Comparison of ENCODE assay signal across 8 mouse cellular contexts in the genomic region with DNA sequence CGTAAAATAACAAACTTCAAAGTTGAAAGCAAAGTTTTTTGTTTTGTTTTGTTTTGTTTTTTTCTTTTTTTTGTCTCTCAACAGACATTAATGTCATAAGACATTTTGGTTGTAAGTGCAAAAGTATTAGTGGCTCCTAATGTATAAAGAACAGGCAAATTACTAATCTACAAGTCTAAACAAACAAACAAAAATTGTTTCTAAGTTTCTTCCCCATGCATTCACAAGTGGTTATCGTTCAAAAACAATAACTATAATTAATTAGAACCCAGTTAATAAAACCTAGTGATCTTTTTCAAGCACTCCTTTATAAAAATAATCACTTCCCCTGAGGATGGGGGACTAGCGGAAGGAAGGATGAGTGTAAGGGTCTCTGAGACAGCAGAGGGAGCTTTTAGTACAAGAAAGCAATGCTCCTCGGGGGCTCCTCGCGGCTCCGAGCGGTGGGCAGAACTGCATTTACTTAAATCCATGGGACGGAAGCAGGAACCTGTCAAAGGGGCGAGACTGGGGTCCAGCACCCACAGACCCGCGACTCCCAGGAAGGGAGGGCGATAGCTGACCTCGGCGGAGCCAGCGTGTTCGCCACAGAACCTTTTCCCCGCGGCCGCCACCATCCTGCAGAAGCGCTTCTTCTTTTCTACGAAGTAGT. TPM values are rescaled to one million over a fixed set of nuclear protein-coding genes. Genes with fewer than 3 reads are reported as not detected.
DNase-seq lines count a peak whose midpoint lies in the region; ATAC-seq and TF ChIP-seq lines count a peak whose summit lies in the region.

No protein-coding gene starts in this region.

- peak overlapping the region; percentile 84 for H3K9ac ChIP-seq in heart, postnatal 0 days (replicated peaks; ENCODE audit: low read depth, low read length)
- peak overlapping the region; percentile 83 for H3K9ac ChIP-seq in ES-Bruce4 (ENCODE audit: low read depth, poor library complexity, severe bottlenecking)
- H3K9ac ChIP-seq in midbrain, embryonic 15.5 days: peak overlapping the region; percentile 79

- TF ChIP-seq CTCF in heart, postnatal 0 days (IDR thresholded peaks at IDR 0.05; ENCODE audit: low read depth): no peak
- TF ChIP-seq CTCF in ES-Bruce4 (IDR thresholded peaks at IDR 0.05; ENCODE audit: low read depth, low read length): no peak

- DNase-seq in heart, postnatal 0 days (ENCODE audit: low spot score): peak; percentile 32
- no peak for DNase-seq in heart, adult 18-20 months
- peak; percentile 71 for DNase-seq in embryo, embryonic 11 days
- DNase-seq in B cell, adult 2 months: no peak
- no peak for DNase-seq in cerebellum, adult 11 months

- no peak for TF ChIP-seq EP300 in heart, postnatal 0 days (IDR thresholded peaks at IDR 0.05; ENCODE audit: low read depth)
- no peak for TF ChIP-seq EP300 in ES-Bruce4 (IDR thresholded peaks at IDR 0.05; ENCODE audit: insufficient read depth, low read depth, low read length)

- peak; percentile 59 for ATAC-seq in heart, postnatal 0 days (ENCODE audit: insufficient read depth, low read depth)
- ATAC-seq in inflammation-experienced regulatory T-cells, adult 6 months: peak; percentile 36
- peak; percentile 89 for ATAC-seq in midbrain, embryonic 15.5 days (replicated peaks)

- H3K9me3 ChIP-seq in heart, postnatal 0 days (replicated peaks; ENCODE audit: control insufficient read depth, low read length): no peaks in the 10 kb centered on the region
- no peaks in the 10 kb centered on the region for H3K9me3 ChIP-seq in ES-Bruce4 (replicated peaks; ENCODE audit: control insufficient read depth, insufficient read depth, low read length, poor library complexity, severe bottlenecking)
- H3K9me3 ChIP-seq in midbrain, embryonic 15.5 days: no peaks in the 10 kb centered on the region

- peak overlapping the region; percentile 98 for H3K4me3 ChIP-seq in heart, postnatal 0 days (ENCODE audit: low read depth, low read length)
- peak overlapping the region; percentile 84 for H3K4me3 ChIP-seq in ES-Bruce4 (ENCODE audit: low read depth, low read length)
- H3K4me3 ChIP-seq in midbrain, embryonic 15.5 days: peak overlapping the region; percentile 97

- peaks cover 7% of the 10 kb centered on the region for H3K4me1 ChIP-seq in heart, postnatal 0 days (ENCODE audit: control insufficient read depth, insufficient read depth)
- H3K4me1 ChIP-seq in ES-Bruce4 (ENCODE audit: control insufficient read depth, insufficient read depth, low read length): no peaks in the 10 kb centered on the region
- H3K4me1 ChIP-seq in midbrain, embryonic 15.5 days: peaks cover 18% of the 10 kb centered on the region

- peak overlapping the region; percentile 90 for H3K27ac ChIP-seq in heart, postnatal 0 days (ENCODE audit: low read depth)
- H3K27ac ChIP-seq in ES-Bruce4 (ENCODE audit: insufficient read depth, low read length): no peak overlapping the region
- peak overlapping the region; percentile 91 for H3K27ac ChIP-seq in midbrain, embryonic 15.5 days

- 1% methylated on average over 22 of the region's 22 CpGs for WGBS in heart, postnatal 0 days
- 2% methylated on average over 22 of the region's 22 CpGs for WGBS in midbrain, embryonic 15.5 days

- no peaks in the 10 kb centered on the region for H3K27me3 ChIP-seq in heart, postnatal 0 days (ENCODE audit: control insufficient read depth, insufficient read depth, low read length)
- no peaks in the 10 kb centered on the region for H3K27me3 ChIP-seq in ES-Bruce4 (ENCODE audit: control insufficient read depth, insufficient read depth, low read length, poor library complexity, severe bottlenecking)
- H3K27me3 ChIP-seq in midbrain, embryonic 15.5 days (replicated peaks): no peaks in the 10 kb centered on the region

- peak overlapping the region; percentile 88 for H3K4me2 ChIP-seq in heart, postnatal 0 days (ENCODE audit: low read depth, low read length)
- H3K4me2 ChIP-seq in midbrain, embryonic 15.5 days: peak overlapping the region; percentile 48

- peaks cover 25% of the 10 kb centered on the region for H3K36me3 ChIP-seq in heart, postnatal 0 days (replicated peaks; ENCODE audit: control insufficient read depth, insufficient read depth, low read length)
- peaks cover 14% of the 10 kb centered on the region for H3K36me3 ChIP-seq in ES-Bruce4 (ENCODE audit: control insufficient read depth, insufficient read depth, low read length, poor library complexity, severe bottlenecking)
- peaks cover 13% of the 10 kb centered on the region for H3K36me3 ChIP-seq in midbrain, embryonic 15.5 days (replicated peaks)

- no peak for TF ChIP-seq POLR2A in ES-Bruce4 (IDR thresholded peaks at IDR 0.05; ENCODE audit: insufficient read depth, low read length)

RNA-seq across cellular contexts. Expression of a gene that starts 0.6 kb away (rescaled TPM):
- 1.3 and 1.6 TPM in 2 replicates for total RNA-seq in heart, postnatal 0 days (2014; rRNA removed; ENCODE audit: low replicate concordance)
- polyA plus RNA-seq in heart, postnatal 0 days (2015; fragmentation: Nextera tagmentation; extraction: Ambion mirVana): 4.7 and 4.8 TPM in 2 replicates
- 1 to 10 TPM; 1.6 to 2.2 TPM for total RNA-seq in heart, adult 18-20 months (2021)
- polyA plus RNA-seq in ES-Bruce4 (2011; ENCODE audit: insufficient read depth, insufficient read length, low read depth, missing spikeins): 19.8 and 23.4 TPM in 2 replicates
- 10 to 100 TPM in 2 of 3 experiments, 1 to 10 TPM in 1; 5.7 to 19.1 (median 12.1) TPM for polyA plus RNA-seq in inflammation-experienced regulatory T-cells, adult 6 months (2017; shearing (Covaris generic))
- 12.5 and 13.9 TPM in 2 replicates for polyA plus RNA-seq in midbrain, embryonic 15.5 days (2015; fragmentation: Nextera tagmentation; extraction: Ambion mirVana)

RNA-seq across cellular contexts. Expression of a gene that starts 20.2 kb away (rescaled TPM):
- total RNA-seq in heart, postnatal 0 days (2014; rRNA removed; ENCODE audit: low replicate concordance): 5.9 and 13.3 TPM in 2 replicates
- 11.0 and 11.9 TPM in 2 replicates for polyA plus RNA-seq in heart, postnatal 0 days (2015; fragmentation: Nextera tagmentation; extraction: Ambion mirVana)
- 1 to 10 TPM; 4.8 to 5.3 TPM for total RNA-seq in heart, adult 18-20 months (2021)
- 32.3 and 32.8 TPM in 2 replicates for polyA plus RNA-seq in ES-Bruce4 (2011; ENCODE audit: insufficient read depth, insufficient read length, low read depth, missing spikeins)
- 10 to 100 TPM; 26.7 to 41.0 (median 33.8) TPM for polyA plus RNA-seq in inflammation-experienced regulatory T-cells, adult 6 months (2017; shearing (Covaris generic))
- polyA plus RNA-seq in midbrain, embryonic 15.5 days (2015; fragmentation: Nextera tagmentation; extraction: Ambion mirVana): 23.9 and 31.3 TPM in 2 replicates

RNA-seq across cellular contexts. Expression of a gene that starts 31.4 kb away (rescaled TPM):
- 34.6 and 52.8 TPM in 2 replicates for total RNA-seq in heart, postnatal 0 days (2014; rRNA removed; ENCODE audit: low replicate concordance)
- 75.9 and 77.7 TPM in 2 replicates for polyA plus RNA-seq in heart, postnatal 0 days (2015; fragmentation: Nextera tagmentation; extraction: Ambion mirVana)
- total RNA-seq in heart, adult 18-20 months (2021): 10 to 100 TPM; 75.5 to 77.6 TPM
- polyA plus RNA-seq in ES-Bruce4 (2011; ENCODE audit: insufficient read depth, insufficient read length, low read depth, missing spikeins): 0.19 TPM in 1 of 2 replicates, not detected in the other
- 1 to 10 TPM in 1 of 3 experiments, under 1 TPM in 2; 0.58 to 1.0 (median 0.91) TPM for polyA plus RNA-seq in inflammation-experienced regulatory T-cells, adult 6 months (2017; shearing (Covaris generic))
- polyA plus RNA-seq in midbrain, embryonic 15.5 days (2015; fragmentation: Nextera tagmentation; extraction: Ambion mirVana): 0.35 and 0.50 TPM in 2 replicates

Comparison
In these comparisons a context has a peak if more than half of its experiments do, and no peak if none do; other contexts are left out.
1. DNase-seq: peak in heart, postnatal 0 days (single experiment) and embryo, embryonic 11 days (single experiment); none in heart, adult 18-20 months (0 of 2), B cell, adult 2 months (0 of 2) and cerebellum, adult 11 months (single experiment).
2. ATAC-seq: peak in every context shown above with its lines; median percentile 89 in midbrain, embryonic 15.5 days; 59 in heart, postnatal 0 days; 36 in inflammation-experienced regulatory T-cells, adult 6 months.
3. RNA of a gene that starts 31.4 kb away (polyA plus RNA-seq): 75.9 to 77.7 TPM in heart, postnatal 0 days; 0.58 to 1.0 TPM in inflammation-experienced regulatory T-cells, adult 6 months, 0.35 to 0.50 TPM in midbrain, embryonic 15.5 days and 0.19 TPM in ES-Bruce4; every median in the first group is over 10 times any median in the second.
4. Peak in every context shown above with its lines, with median percentiles within 50 percentile points of each other: H3K4me3 ChIP-seq and H3K9ac ChIP-seq.